Mouse (Mus musculus) right cerebral cortex, postnatal 14 days (tissue): ENCODE data around the gene Tmem123.

Source experiments
- DNase-seq: peaks from one replicate; pipeline ENCODE4 v3.0.0; 2022

The Tmem123 gene

GRCm38 (mm10) chr9:7829531-7830528 lies 66.0 kb downstream of the Tmem123 start:
- no peak for DNase-seq

GRCm38 (mm10) chr9:7833421-7833820 lies 69.6 kb downstream of the Tmem123 start:
- no peak for DNase-seq

GRCm38 (mm10) chr9:7835302-7835701 lies 71.5 kb downstream of the Tmem123 start:
- no peak for DNase-seq

GRCm38 (mm10) chr9:7836331-7836730 lies 72.5 kb downstream of the Tmem123 start:
- DNase-seq = peak; percentile 31

- DNase-seq = peak; percentile 95
Observed at GRCm38 (mm10) chr9:7836905-7837805, 73.3 kb downstream of the Tmem123 start, which contains the start of gene Birc2. Gene Birc2 (minus strand): TSS chr9:7837064.

- no peak for DNase-seq
Observed at GRCm38 (mm10) chr9:7837806-7838440, 74.1 kb downstream of the Tmem123 start.

- no peak for DNase-seq
Observed at GRCm38 (mm10) chr9:7841221-7841620, 77.4 kb downstream of the Tmem123 start.
